Mouse (Mus musculus) brain, embryonic 14.5 days (tissue): ENCODE results near the gene Sipa1l2. TPM values are rescaled to one million over a fixed set of nuclear protein-coding genes. Genes with fewer than 3 reads are reported as not detected.

Experiments
- DNase-seq: peaks from one replicate; pipeline ENCODE4 v3.0.0-alpha.2; 2011; ENCODE audit warnings: low read depth
- CTCF ChIP-seq: fragments of 200-500 bp; IDR thresholded peaks from 2 replicates; pipeline ENCODE4 v1.5.1; 2012; ENCODE audit warnings: inconsistent platforms, mild to moderate bottlenecking, moderate library complexity, borderline replicate concordance; ENCODE audit not compliant: insufficient read depth, insufficient read length; ENCODE audit errors: extremely low read depth
- POLR2A ChIP-seq: fragments of 200-500 bp; IDR thresholded peaks from 2 replicates; pipeline ENCODE4 v1.6.1; 2012; ENCODE audit warnings: mild to moderate bottlenecking, inconsistent platforms, borderline replicate concordance; ENCODE audit not compliant: poor library complexity, insufficient read depth, insufficient read length, severe bottlenecking; ENCODE audit errors: extremely low read depth
- polyA plus RNA-seq: library from polyadenylated mRNA; depleted of rRNA; stranded (reverse); fragments of >200 nt; gene quantifications from 2 replicates; pipeline ENCODE4 v1.2.3, GENCODE M21; 2012

Gene Sipa1l2
- polyA plus RNA-seq, 1 experiment, result 52.0 TPM

DNA sequence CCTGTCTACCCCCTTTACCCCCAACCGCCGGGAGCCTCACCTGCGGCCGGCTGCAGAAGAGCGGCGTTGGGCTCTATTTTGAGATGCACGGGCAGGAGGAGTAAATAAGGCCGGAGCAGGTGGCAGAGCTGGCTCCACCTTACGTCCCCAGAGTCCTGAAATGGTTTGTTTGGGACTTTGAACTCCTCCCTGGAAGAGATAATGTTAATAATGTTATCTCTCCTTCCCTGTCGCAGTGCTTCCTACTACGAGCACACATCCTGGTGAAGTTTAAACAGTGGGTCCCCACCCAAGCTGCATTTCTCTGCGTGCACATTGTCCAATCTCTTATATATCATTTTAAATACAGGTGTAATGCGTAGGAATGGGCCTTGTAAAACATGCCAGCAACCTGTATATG lies 781 bp upstream of the Sipa1l2 start:
- DNase-seq, result no peak
- TF ChIP-seq CTCF (no peak), POLR2A (no peak)

- peak; percentile 93 for DNase-seq
- TF ChIP-seq CTCF (peak; percentile 51; the same call in 1 of the 2 replicates), POLR2A (no peak)
These were observed 616 bp downstream of the Sipa1l2 start for GRCm38 (mm10) chr8:125568851-125569532.

GRCm38 (mm10) chr8:125568421-125568850 lies 1.2 kb downstream of the Sipa1l2 start:
- no peak for TF ChIP-seq POLR2A
- no peak for TF ChIP-seq CTCF
- DNase-seq, result no peak

DNA sequence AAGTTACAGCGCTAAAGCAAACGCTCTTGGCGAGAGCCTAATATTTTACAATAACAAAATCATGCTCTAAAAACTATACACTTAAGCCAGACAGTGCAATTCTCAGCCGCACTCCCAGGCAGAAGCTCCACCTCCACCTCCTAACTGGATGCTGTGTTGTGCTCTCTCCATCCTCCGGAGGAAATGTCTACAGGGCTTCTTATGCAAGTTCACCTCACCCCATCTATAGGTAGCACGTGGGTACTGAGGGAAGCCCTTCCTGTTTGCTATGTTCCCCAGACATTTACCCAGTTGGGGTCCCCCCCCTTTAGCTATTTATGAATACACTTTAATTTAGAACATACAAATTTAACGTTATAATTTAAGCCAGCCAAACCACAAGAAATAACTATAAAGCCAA lies 2.0 kb downstream of the Sipa1l2 start:
- no peak for TF ChIP-seq POLR2A
- peak; percentile 42; the same call in 1 of the 2 replicates for TF ChIP-seq CTCF
- peak; percentile 73 for DNase-seq

- no peak for DNase-seq
- TF ChIP-seq POLR2A, result no peak
- no peak for TF ChIP-seq CTCF
These were observed 6.7 kb downstream of the Sipa1l2 start for GRCm38 (mm10) chr8:125562878-125563277.

DNA sequence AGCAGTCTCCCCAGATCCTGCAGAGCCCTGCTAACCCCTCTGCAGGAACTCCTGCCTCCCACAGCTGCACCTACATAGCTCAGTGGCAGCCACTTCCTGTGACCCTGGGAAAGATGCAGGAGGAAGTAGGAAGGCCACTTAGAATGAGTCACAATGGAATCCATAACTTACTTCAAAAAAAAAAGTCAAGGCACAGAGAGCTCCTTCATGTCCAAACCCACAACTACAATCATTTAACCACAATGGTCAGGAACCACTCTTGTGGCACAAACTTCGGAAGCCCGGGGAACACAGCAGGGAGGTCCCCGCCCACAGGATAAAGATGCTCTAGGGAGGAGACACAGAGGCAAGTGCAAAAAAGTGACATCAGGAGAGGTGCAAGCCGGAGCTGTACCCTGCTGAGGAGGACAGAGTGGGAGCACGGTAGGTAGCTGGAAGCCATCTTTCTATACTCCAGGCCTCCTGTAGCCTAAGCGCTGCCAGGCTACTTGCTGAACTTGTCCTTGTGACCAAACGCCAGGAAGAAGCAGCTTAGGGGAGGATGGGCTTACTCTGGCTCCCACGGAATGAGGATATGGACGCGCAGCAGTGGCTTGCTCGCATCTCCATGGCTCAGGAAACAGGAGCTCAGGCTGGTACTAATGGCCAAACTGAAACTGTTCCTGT lies 8.7 kb downstream of the Sipa1l2 start:
- no peak for DNase-seq
- TF ChIP-seq CTCF, result no peak
- TF ChIP-seq POLR2A, result no peak

- no peak for TF ChIP-seq CTCF
- no peak for TF ChIP-seq POLR2A
- DNase-seq, result no peak
These were observed 10.4 kb downstream of the Sipa1l2 start for GRCm38 (mm10) chr8:125559066-125559653.

DNA sequence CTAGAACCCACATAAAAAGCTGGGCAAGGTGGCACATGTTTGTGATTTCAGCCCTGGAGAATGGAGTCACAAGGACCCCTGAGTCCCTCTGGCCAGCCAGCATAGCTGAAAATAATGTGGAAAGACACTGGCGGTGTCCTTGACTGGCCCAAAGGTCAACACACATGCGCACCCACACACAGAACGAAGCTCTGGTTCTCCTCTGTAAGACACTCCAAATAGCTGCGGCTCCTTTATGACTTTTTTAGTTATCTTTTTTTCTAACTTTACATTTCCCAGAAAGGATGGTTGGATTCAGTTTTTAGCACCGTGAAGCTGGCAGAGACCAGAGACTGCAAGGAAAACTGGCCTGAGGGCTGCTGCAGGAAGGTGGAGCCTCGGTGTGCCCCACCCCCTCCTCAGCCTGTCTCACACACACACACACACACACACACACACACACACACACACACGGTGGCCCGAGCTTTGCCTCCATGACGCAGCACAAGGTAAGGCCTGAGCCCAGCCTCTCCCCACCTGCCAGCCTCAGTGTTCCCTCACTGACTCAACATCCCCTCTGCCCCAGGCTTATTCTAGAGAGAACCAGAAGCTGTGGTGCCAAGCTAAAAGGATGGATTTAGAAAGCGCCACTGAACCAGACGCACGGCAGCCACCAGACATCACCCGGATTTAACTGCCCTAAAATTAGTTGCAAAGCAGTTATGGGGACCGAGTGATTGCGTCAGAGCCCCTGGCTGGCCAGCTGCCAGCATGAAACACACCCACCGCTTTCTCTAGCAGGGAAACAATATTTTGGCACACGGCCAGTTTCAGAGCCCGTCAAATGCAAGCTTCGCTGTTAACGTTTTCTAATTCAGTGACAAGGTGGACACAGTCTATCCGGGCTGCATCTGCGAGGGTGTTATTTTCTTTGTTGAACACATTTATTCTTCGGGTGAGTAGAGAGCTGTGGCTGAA lies 11.2 kb downstream of the Sipa1l2 start:
- DNase-seq, result peak; percentile 98
- no peak for TF ChIP-seq CTCF
- TF ChIP-seq POLR2A, result no peak

DNA sequence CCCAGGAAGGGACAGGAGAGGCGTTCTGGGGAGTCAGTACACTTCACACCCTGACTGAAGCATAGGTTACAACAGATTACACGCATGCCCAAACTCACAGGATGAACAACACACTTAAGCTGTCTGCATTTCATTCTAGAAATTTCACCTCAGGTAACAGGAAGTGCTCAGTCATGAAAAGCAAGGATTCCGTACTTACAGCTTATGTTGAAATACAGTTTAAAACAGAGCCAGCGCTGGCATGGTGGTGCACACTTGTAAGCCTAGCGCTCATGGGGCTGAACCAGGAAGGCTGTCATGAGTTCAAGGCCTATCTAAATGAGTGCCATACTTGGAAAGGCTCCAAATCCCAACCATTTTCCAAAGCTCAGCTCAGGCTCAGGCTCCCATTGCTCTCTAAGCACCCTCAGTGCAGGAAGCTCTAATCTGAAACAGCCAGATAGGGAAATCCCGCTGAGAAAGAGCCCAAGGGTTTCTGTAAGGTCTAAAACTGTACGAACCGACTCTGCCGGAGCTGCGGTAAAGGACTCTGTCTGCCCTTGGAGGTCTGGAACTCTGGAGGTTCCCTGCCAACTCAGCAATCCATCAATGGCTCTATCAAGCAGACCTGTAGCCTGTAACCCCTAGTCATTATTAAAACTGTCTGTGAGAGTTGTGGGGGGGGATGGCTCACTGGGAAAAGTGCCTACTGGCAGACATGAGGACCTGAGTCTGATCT lies 12.1 kb downstream of the Sipa1l2 start:
- TF ChIP-seq POLR2A (no peak), CTCF (no peak)
- peak; percentile 53 for DNase-seq

DNA sequence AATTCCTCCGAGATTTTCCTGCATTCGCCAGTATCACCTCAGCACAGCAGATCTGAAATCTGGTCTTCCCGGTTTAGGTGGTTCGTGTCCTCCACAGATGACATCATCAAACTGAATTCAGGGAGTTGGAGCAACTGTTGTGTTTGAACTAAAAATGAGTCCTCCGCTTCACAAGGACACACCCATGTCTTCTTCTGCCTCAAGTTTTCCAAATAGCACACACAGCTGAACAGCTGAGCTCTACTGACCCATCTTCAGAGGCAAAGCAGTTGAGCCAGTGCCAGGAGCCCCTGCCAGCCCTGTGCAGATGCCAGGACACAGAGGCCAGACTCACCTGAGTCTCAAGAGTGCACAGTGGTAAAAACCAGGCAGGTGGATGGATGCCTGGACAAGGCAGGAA lies 12.9 kb downstream of the Sipa1l2 start:
- no peak for DNase-seq
- TF ChIP-seq POLR2A, result no peak
- TF ChIP-seq CTCF, result no peak

GRCm38 (mm10) chr8:125550567-125550966 lies 19.0 kb downstream of the Sipa1l2 start:
- no peak for TF ChIP-seq CTCF
- no peak for DNase-seq

GRCm38 (mm10) chr8:125547296-125547695 lies 22.3 kb downstream of the Sipa1l2 start:
- DNase-seq, result no peak
- TF ChIP-seq CTCF, result no peak
- TF ChIP-seq POLR2A, result no peak
